Mouse (Mus musculus) cerebral cortex, adult 2 months (tissue): ENCODE results near the gene Olfr681.

Experiments
- WGBS: fragments of 180-500 bp; shearing (Covaris S2); methylation state at CpG from one replicate; pipeline ENCODE4 v1.1.7; 2018; 5-methylcytosine and 5-hydroxymethylcytosine counted together

Gene Olfr681

GRCm38 (mm10) chr7:105116536-105116935 lies at the start of gene Olfr681:
TSS of gene Olfr681 (plus strand) at chr7:105116836.

DNA sequence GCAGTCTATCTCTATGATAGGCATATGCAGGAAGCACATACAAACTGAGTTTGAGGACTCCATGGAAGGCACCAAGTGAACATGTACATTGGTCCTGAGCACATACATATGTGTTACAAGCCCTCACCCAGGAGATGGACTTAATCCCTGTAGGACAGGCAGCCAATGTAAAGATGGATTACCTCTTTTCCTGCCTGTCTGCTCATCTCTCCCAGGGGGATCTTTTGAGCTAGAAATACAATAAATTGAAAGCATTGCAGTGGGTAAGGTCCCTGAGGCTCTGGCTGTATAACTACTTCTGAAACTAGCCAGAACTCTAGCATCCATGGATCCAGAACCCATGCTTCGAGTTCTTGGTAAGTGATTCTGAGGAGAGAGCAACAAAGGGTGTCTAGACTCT lies 35.7 kb upstream of the Olfr681 start, which contains the start of gene Olfr679:
Gene Olfr679, plus strand, starts transcription at position 301 of the 400 bp plus-strand sequence.
- WGBS: 51% methylated on average over 1 of the region's 1 CpGs

GRCm38 (mm10) chr7:105092717-105093116 lies 23.9 kb upstream of the Olfr681 start, which contains the start of gene Olfr680-ps1:
TSS of gene Olfr680-ps1 (minus strand) at chr7:105092817.

DNA sequence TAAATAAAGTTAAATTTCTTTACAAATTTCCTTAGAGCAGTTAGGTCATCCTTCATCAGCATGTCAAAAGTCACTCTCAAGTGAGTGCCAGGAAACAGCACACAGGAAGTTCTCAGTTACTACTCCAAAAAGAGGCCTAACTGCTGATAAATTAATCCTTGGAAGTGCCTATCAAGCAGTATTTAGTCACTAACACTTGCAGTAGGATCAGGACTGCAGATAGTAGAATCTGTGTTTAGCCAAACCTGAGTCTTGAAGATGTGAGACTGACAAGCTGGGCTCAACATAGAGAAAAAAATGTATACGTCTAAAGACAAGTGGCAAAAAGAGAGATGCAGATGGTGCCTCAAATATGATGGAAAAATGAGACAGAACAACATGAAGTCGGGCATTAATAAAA lies 24.6 kb downstream of the Olfr681 start:
- WGBS: 75% methylated on average over 2 of the region's 2 CpGs

- WGBS: 62% methylated on average over 1 of the region's 1 CpGs
These were observed 30.3 kb downstream of the Olfr681 start, which contains the start of gene Olfr683 for GRCm38 (mm10) chr7:105146912-105147311. TSS of gene Olfr683 (minus strand) at chr7:105147012.

- WGBS: 64% methylated on average over 1 of the region's 1 CpGs
These were observed 46.9 kb downstream of the Olfr681 start, which contains the start of gene Olfr684 for GRCm38 (mm10) chr7:105163553-105163952. TSS of gene Olfr684 (minus strand) at chr7:105163653.

DNA sequence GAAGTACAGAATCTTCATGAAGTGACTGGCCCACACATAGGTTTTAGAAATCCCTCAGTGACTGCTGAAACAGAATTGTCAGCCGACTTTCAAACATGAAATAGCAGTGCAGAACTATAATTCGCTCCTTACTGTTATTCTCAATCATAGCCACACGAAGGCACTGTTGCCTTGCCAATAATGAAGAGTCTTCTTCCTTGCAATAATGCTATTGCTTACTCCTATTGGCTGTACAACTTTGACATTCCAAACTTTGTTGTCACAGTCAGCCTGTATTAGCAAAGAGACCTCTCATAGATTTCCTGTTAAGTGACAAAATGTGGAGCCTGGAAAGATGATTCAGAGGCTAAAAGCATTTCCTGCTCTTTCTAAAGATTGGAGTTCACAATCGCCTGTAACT lies 54.1 kb downstream of the Olfr681 start:
- WGBS: 42% methylated on average over 4 of the region's 4 CpGs
